Mouse (Mus musculus): ENCODE data around the gene Gipc2. TPM values are rescaled to one million over a fixed set of nuclear protein-coding genes. Genes with fewer than 3 reads are reported as not detected.

The Gipc2 gene
- polyA plus RNA-seq, 1 experiment from 2014 or later, result 74.1 TPM

DNA sequence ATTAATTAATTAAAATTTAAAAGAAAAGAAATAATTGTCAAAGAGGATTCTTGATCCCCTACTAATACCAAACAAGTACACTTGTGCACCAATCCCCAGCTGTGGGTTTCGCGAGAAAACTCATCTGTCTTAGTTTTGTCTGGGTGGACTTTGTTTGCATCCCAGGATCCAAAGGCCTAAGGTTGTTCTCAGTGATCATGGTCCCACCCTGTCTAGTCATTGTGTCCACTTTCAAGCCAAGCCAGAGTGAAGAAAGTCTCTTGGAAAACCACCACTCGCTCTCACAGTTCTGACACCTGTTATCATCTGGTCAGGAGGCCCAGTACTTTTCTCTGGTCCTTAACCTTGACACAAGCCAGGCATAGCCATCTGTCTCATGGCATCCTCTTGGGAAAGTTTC lies 48.1 kb downstream of the Gipc2 start:
- WGBS, result 91% methylated on average over 3 of the region's 3 CpGs
- Histone ChIP-seq H3K27me3 (ENCODE audit: insufficient read depth, low read length) (no peaks in the 10 kb centered on the region), H3K4me1 (replicated peaks; ENCODE audit: insufficient read depth, low read length) (peaks cover 8% of the 10 kb centered on the region; the same call in 1 of the 2 replicates), H3K36me3 (ENCODE audit: insufficient read depth, low read length) (no peaks in the 10 kb centered on the region), H3K27ac (no peak overlapping the region), H3K4me3 (replicated peaks; ENCODE audit: low read depth, low read length) (no peak overlapping the region), H3K9me3 (replicated peaks; ENCODE audit: low read length) (no peaks in the 10 kb centered on the region), H3K4me2 (ENCODE audit: low read length) (no peak overlapping the region), H3K9ac (ENCODE audit: low read depth, low read length) (no peak overlapping the region)
- DNase-seq (ENCODE audit: low spot score), result no peak
- ATAC-seq (replicated peaks; ENCODE audit: low FRiP score, low read depth), result no peak
- TF ChIP-seq CTCF (IDR thresholded peaks at IDR 0.05; ENCODE audit: low read depth), result no peak

DNA sequence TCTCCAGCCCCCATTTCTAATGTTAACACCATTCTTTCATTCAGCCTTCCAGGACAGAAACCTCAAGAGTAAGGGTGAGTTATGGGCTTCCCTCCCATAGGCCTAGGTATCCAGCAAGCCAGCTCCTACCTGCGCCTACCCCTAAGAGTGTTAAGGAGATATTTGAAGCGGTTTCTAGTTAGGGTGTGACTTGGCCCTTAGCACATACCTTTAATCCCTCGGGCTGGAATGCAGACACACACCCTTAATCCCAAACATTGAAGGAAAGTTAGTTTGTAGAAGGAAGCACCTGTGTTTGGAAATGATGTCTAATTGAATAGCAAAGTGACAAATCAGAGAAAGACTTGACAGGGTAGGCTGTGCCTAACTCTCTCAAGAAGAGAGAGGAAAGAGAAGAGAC lies 49.9 kb downstream of the Gipc2 start:
- no peak for TF ChIP-seq CTCF (IDR thresholded peaks at IDR 0.05; ENCODE audit: low read depth)
- Histone ChIP-seq H3K9ac (ENCODE audit: low read depth, low read length) (no peak overlapping the region), H3K36me3 (ENCODE audit: insufficient read depth, low read length) (no peaks in the 10 kb centered on the region), H3K9me3 (replicated peaks; ENCODE audit: low read length) (no peaks in the 10 kb centered on the region), H3K4me2 (ENCODE audit: low read length) (no peak overlapping the region), H3K27me3 (ENCODE audit: insufficient read depth, low read length) (no peaks in the 10 kb centered on the region), H3K4me3 (replicated peaks; ENCODE audit: low read depth, low read length) (no peak overlapping the region), H3K4me1 (replicated peaks; ENCODE audit: insufficient read depth, low read length) (peaks cover 5% of the 10 kb centered on the region; the same call in 1 of the 2 replicates), H3K27ac (no peak overlapping the region)
- ATAC-seq (replicated peaks; ENCODE audit: low FRiP score, low read depth) (no peak), DNase-seq (ENCODE audit: low spot score) (no peak)
- 83% methylated on average over 3 of the region's 3 CpGs for WGBS

DNA sequence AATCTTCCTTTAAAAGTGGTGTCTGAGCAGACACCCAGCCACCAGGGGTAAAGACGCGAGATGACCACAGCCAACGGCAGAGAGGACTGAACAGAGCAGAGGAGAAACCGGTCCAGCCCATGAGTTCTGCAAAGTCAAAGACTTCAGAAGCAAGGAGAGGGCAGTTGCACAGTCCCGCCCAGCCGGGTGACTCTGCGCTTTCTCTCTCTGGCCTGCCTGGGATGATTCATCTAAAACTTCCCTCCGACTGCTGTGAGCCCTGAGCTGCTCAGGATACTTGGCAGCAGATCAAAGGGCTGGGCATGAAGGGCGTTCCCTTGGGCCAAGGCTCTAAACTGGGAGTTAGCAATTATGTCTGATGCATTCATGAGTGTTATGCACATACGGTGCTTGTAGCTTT lies 51.2 kb downstream of the Gipc2 start:
- no peaks in the 10 kb centered on the region for H3K9me3 ChIP-seq (replicated peaks; ENCODE audit: low read length)
- H3K4me1 ChIP-seq (replicated peaks; ENCODE audit: insufficient read depth, low read length), result 0 out of 2 replicates have a peak, but pooled peaks cover 5% of the 10 kb centered on the region
- ATAC-seq (replicated peaks; ENCODE audit: low FRiP score, low read depth), result peak; percentile 83
- 14% methylated on average over 10 of the region's 10 CpGs for WGBS
- TF ChIP-seq CTCF (IDR thresholded peaks at IDR 0.05; ENCODE audit: low read depth), result no peak
- 0 out of 2 replicates have a peak overlapping the region, but pooled peaks have one; percentile 38 for H3K27ac ChIP-seq
- peak; percentile 93 for DNase-seq (ENCODE audit: low spot score)
- H3K4me2 ChIP-seq (ENCODE audit: low read length), result no peak overlapping the region
- H3K9ac ChIP-seq (ENCODE audit: low read depth, low read length), result no peak overlapping the region
- H3K27me3 ChIP-seq (ENCODE audit: insufficient read depth, low read length), result no peaks in the 10 kb centered on the region
- H3K36me3 ChIP-seq (ENCODE audit: insufficient read depth, low read length), result no peaks in the 10 kb centered on the region
- no peak overlapping the region for H3K4me3 ChIP-seq (replicated peaks; ENCODE audit: low read depth, low read length)

DNA sequence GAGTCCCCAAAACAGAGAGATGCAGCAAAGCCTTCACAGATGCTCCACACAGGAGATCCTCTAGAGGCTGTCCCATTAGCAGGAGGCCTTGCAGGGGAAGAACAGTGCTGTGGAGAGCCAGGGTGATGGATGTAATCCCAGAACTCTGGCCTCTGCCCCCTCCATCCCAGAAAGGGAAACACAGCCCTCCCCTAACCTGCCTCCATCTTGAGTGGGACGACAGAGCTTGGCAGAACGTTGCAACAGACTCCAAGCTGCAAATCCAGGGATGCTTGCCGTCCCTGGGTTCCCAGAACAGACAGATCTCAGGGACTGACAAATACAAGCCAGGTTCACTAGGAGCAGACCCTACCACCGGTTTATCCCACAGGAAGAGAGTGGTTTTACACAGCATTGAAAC lies 51.8 kb downstream of the Gipc2 start:
- TF ChIP-seq CTCF (IDR thresholded peaks at IDR 0.05; ENCODE audit: low read depth), result no peak
- Histone ChIP-seq H3K9ac (ENCODE audit: low read depth, low read length) (no peak overlapping the region), H3K27me3 (ENCODE audit: insufficient read depth, low read length) (no peaks in the 10 kb centered on the region), H3K4me1 (replicated peaks; ENCODE audit: insufficient read depth, low read length) (0 out of 2 replicates have a peak, but pooled peaks cover 5% of the 10 kb centered on the region), H3K4me2 (ENCODE audit: low read length) (no peak overlapping the region), H3K9me3 (replicated peaks; ENCODE audit: low read length) (no peaks in the 10 kb centered on the region), H3K36me3 (ENCODE audit: insufficient read depth, low read length) (no peaks in the 10 kb centered on the region), H3K4me3 (replicated peaks; ENCODE audit: low read depth, low read length) (no peak overlapping the region), H3K27ac (peak overlapping the region; percentile 38)
- no peak for ATAC-seq (replicated peaks; ENCODE audit: low FRiP score, low read depth)
- no peak for DNase-seq (ENCODE audit: low spot score)
- WGBS, result 38% methylated on average over 4 of the region's 4 CpGs

DNA sequence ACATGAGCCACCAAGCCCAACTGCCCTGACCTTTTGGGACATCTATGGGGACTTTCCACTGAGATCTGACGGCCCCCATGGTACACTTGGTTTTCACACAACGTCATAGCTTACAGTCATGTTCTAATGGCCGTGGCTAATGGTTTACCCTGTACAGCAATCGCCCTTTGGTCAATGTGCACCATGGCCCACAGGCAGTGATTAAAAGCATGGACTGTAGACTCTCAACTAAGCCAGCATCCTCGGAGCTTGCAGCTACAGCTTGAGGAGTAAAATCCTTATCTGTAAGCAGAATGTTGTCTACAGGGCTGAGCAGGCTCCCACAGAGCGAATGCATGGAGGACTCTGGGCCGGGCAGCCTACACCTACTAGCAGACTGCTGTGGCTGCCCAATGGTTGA lies 52.5 kb downstream of the Gipc2 start:
- Histone ChIP-seq H3K27ac (peak overlapping the region; percentile 38; the same call in 1 of the 2 replicates), H3K4me3 (replicated peaks; ENCODE audit: low read depth, low read length) (no peak overlapping the region), H3K27me3 (ENCODE audit: insufficient read depth, low read length) (no peaks in the 10 kb centered on the region), H3K36me3 (ENCODE audit: insufficient read depth, low read length) (no peaks in the 10 kb centered on the region), H3K4me1 (replicated peaks; ENCODE audit: insufficient read depth, low read length) (0 out of 2 replicates have a peak, but pooled peaks cover 5% of the 10 kb centered on the region), H3K4me2 (ENCODE audit: low read length) (no peak overlapping the region), H3K9me3 (replicated peaks; ENCODE audit: low read length) (no peaks in the 10 kb centered on the region), H3K9ac (ENCODE audit: low read depth, low read length) (no peak overlapping the region)
- ATAC-seq (replicated peaks; ENCODE audit: low FRiP score, low read depth), result peak; percentile 70
- no peak for TF ChIP-seq CTCF (IDR thresholded peaks at IDR 0.05; ENCODE audit: low read depth)
- DNase-seq (ENCODE audit: low spot score), result no peak
- 68% methylated on average over 7 of the region's 7 CpGs for WGBS

DNA sequence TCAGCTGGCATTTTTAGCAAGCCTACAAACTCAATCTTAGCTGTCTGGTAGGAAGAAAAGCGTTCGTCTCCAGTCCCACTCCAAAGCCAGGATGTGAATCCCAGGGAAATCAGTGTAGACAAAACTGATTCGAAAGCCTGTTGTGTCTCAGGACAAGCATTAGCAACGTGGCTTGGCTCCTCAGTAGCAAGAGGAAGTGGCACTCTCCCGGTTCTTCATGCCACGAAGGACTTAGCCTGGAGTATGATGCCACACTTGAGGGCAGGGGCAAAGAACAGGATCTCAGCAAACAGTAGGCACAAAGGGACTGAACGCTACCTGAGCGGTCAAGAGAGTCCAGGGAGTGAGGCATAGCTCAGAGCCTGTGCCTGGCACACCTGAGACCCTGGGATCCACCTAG lies 53.4 kb downstream of the Gipc2 start:
- no peak for TF ChIP-seq CTCF (IDR thresholded peaks at IDR 0.05; ENCODE audit: low read depth)

DNA sequence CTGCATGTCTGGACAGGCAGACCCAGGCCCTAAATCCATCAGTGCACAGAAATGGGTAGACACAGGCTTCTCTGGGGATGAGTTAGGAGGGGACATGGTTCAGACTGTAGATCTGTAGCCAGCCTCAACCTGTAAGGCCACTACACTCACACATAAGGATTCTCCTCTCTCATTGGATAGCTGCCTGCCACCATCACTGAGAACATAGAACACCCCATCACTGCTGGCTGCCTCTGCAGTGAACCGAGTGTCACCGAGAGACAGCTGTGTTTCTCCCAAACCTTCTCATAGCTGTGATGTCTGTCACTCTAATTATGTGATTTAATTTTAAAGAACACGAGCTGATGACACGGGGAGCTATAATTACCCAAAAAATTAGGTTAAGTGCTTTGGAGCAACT lies 54.5 kb downstream of the Gipc2 start:
- no peak for DNase-seq (ENCODE audit: low spot score)
- WGBS, result 72% methylated on average over 4 of the region's 4 CpGs
- TF ChIP-seq CTCF (IDR thresholded peaks at IDR 0.05; ENCODE audit: low read depth), result no peak
- Histone ChIP-seq H3K4me2 (ENCODE audit: low read length) (peak overlapping the region; percentile 14; the same call in 1 of the 2 replicates), H3K36me3 (ENCODE audit: insufficient read depth, low read length) (no peaks in the 10 kb centered on the region), H3K27ac (no peak overlapping the region), H3K27me3 (ENCODE audit: insufficient read depth, low read length) (no peaks in the 10 kb centered on the region), H3K9ac (ENCODE audit: low read depth, low read length) (no peak overlapping the region), H3K4me1 (replicated peaks; ENCODE audit: insufficient read depth, low read length) (peaks cover 12% of the 10 kb centered on the region), H3K9me3 (replicated peaks; ENCODE audit: low read length) (no peaks in the 10 kb centered on the region), H3K4me3 (replicated peaks; ENCODE audit: low read depth, low read length) (no peak overlapping the region)
- no peak for ATAC-seq (replicated peaks; ENCODE audit: low FRiP score, low read depth)

More for the DNA sequence above, 53.4 kb downstream of the Gipc2 start:
- Histone ChIP-seq H3K9ac (ENCODE audit: low read depth, low read length) (no peak overlapping the region), H3K4me3 (replicated peaks; ENCODE audit: low read depth, low read length) (no peak overlapping the region), H3K27me3 (ENCODE audit: insufficient read depth, low read length) (no peaks in the 10 kb centered on the region), H3K27ac (no peak overlapping the region), H3K9me3 (replicated peaks; ENCODE audit: low read length) (no peaks in the 10 kb centered on the region), H3K4me2 (ENCODE audit: low read length) (no peak overlapping the region), H3K36me3 (ENCODE audit: insufficient read depth, low read length) (no peaks in the 10 kb centered on the region), H3K4me1 (replicated peaks; ENCODE audit: insufficient read depth, low read length) (0 out of 2 replicates have a peak, but pooled peaks cover 5% of the 10 kb centered on the region)
- WGBS, result 82% methylated on average over 8 of the region's 8 CpGs
- ATAC-seq (replicated peaks; ENCODE audit: low FRiP score, low read depth) (no peak), DNase-seq (ENCODE audit: low spot score) (no peak)
